Mouse (Mus musculus) left cerebral cortex, adult 2 months (tissue): ENCODE measurements around the gene Mrm3. TPM values are rescaled to one million over a fixed set of nuclear protein-coding genes. Genes with fewer than 3 reads are reported as not detected.

Experiments
- DNase-seq, 2 experiments: peaks; one replicate each; pipeline ENCODE4 v3.0.0; 2021 to 2022; ENCODE audit warnings: low spot score in 2 of 2, mixed read lengths in 1 of 2; ENCODE audit errors: extremely low spot score in 1 of 2
- H3K27ac ChIP-seq: fragments of 200-600 bp; 2 replicates; pipeline ENCODE4 v1.8.1; 2022
- H3K4me3 ChIP-seq: fragments of 200-600 bp; 2 replicates; pipeline ENCODE4 v1.8.1; 2022
- CTCF ChIP-seq: fragments of 200-600 bp; IDR thresholded peaks from 2 replicates; pipeline ENCODE4 v1.8.1; 2022; ENCODE audit warnings: antibody characterized with exemption, mild to moderate bottlenecking, moderate library complexity
- intact Hi-C: fragments of 180-260 bp; cut with DNase I; formaldehyde crosslinking; loops from one replicate; pipeline ENCODE4 v1.15.1; 2025
- total RNA-seq, 2 experiments: library from RNA; stranded (reverse); gene quantifications; 2 replicates each; pipeline ENCODE4 v1.2.3; 2021

Mrm3 gene
- total RNA-seq, 2 experiments from 2014 or later = 16.6 to 19.7 TPM

DNA sequence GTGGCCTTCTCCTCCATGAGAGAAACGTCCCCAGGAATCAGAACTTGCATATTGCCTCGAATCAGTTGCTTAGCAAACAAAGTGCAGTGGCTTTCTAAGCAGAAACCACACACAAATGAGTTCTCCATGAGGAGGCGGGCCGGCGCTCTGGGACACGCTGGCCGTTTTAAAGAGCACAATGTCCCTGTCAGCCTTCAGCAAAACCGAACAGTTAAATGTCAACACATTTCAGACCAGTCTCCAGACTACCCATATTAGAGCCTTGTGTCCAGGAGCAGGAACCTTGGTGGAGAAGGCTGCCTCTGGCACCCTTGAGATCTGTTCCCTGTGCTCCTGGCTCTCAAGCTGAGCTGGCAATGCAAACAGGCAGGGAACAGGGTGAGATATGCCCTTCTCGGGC is 53.7 kb downstream of the Mrm3 start:
- Histone ChIP-seq H3K27ac (no peak overlapping the region), H3K4me3 (no peak overlapping the region)
- no peak for DNase-seq
- intact Hi-C loops = no loop called here
- no peak for TF ChIP-seq CTCF

DNA sequence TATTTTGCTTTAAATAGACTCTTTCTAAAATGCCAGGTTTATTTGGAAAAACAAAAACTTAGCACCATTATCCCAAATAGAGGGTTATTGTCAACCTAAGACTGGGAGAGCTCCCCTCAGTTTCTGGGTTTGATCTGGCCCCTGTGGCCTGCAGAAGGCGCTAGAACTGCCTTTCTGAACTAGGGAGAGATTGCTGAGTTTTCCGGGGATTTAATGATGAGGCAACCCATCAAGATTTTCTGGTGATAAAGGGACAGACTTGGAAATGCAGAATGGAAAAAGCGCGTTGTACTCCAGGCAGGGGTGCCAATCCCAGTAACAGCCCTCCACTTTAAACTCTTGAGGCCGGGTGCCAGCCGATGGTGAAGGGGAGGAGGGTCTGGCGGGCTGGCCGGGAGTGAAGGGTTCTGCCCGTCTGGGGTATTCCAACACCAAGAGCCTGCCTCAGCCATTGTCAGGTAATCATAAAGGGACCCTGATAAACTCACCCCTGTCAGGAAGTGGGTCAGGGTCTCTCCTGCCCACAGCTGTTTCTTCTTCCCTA is 55.0 kb downstream of the Mrm3 start:
- no peak overlapping the region for H3K27ac ChIP-seq
- intact Hi-C loops = no loop called here
- no peak for DNase-seq
- no peak; the same call in 1 of the 2 replicates for TF ChIP-seq CTCF
- H3K4me3 ChIP-seq = no peak overlapping the region

Other genes with a start within 250 kb of the Mrm3 start
- gene 1700016K19Rik, start 243.8 kb upstream of the Mrm3 start, total RNA-seq = 1 to 10 TPM; 2.7 to 3.9 TPM
- gene Rflnb, start 215.9 kb upstream of the Mrm3 start, total RNA-seq = 1 to 10 TPM; 8.5 to 9.7 TPM
- gene Vps53, start 64.1 kb upstream of the Mrm3 start, total RNA-seq = 10 to 100 TPM; 85.1 to 85.3 TPM
- 10 to 100 TPM; 15.9 to 17.3 TPM for gene Fam57a, start 64.0 kb upstream of the Mrm3 start, total RNA-seq
- 1 to 10 TPM; 1.5 to 2.2 TPM for gene Dbil5, start 26.1 kb upstream of the Mrm3 start, total RNA-seq
- 1 to 10 TPM; 2.6 to 6.8 TPM for gene Gemin4, start 26.1 kb upstream of the Mrm3 start, total RNA-seq
- gene Glod4, start within 50 bp of the Mrm3 start, total RNA-seq = 10 to 100 TPM; 48.1 to 58.1 TPM
- 10 to 100 TPM; 11.2 TPM for gene Nxn, start 155.4 kb downstream of the Mrm3 start, total RNA-seq
- gene Timm22, start 163.2 kb downstream of the Mrm3 start, total RNA-seq = 10 to 100 TPM; 30.3 to 38.8 TPM